In the genomic region with DNA sequence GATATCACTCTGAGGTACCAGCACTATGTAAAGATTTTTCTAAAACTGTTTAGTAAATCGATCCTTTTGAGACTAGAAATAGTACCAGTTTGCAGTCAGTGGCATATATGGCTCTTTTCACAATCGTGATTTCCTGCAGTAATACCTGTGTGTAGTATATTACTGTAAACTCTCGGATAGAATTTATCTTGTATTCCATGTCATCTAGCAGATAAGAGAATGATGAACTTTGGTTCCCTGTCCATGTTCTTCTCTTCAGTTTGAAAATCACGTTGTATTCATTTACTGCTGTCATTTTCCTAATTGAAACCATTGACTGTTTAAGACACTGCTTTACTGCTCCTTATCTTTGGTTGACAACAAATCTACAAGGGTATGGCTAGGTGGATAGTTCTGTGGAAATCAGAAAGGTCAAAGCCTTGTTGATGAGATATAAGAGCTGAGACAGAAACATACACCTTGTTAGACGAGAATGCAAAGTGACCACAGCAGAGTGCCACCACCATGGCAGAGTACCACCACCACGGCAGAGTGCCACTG, we compare ENCODE assay signal across 9 mouse cellular contexts.
DNase-seq lines count a peak whose midpoint lies in the region; ATAC-seq and TF ChIP-seq lines count a peak whose summit lies in the region.
"Had no signal": no experiment of that assay in that cellular context is flagged by ENCODE, and none has a peak within 500 bp of the region (broad histone marks: within the 10 kb centered on the region; RNA-seq: fewer than 3 reads in every experiment).

No protein-coding gene starts in this region.

- ATAC-seq in forebrain, embryonic 15.5 days (replicated peaks): peak; percentile 30; the same call in 1 of the 2 replicates
- peak; percentile 61 for ATAC-seq in intestine, embryonic 15.5 days
- peak; percentile 34; the same call in 1 of the 2 replicates for ATAC-seq in neural tube, embryonic 13.5 days (ENCODE audit: low read depth)

- peak overlapping the region; percentile 51; the same call in 1 of the 2 replicates for H3K27ac ChIP-seq in left cerebral cortex, adult 2 months
- peak overlapping the region; percentile 83 for H3K27ac ChIP-seq in forebrain, embryonic 15.5 days (replicated peaks)
- peak overlapping the region; percentile 65 for H3K27ac ChIP-seq in intestine, embryonic 15.5 days
- H3K27ac ChIP-seq in neural tube, embryonic 13.5 days (replicated peaks): peak overlapping the region; percentile 77
- H3K27ac ChIP-seq: kidney, postnatal 0 days had no signal

- no peaks in the 10 kb centered on the region for H3K36me3 ChIP-seq in forebrain, embryonic 15.5 days
- H3K36me3 ChIP-seq in intestine, embryonic 15.5 days: no peaks in the 10 kb centered on the region
- H3K36me3 ChIP-seq in neural tube, embryonic 13.5 days: no peaks in the 10 kb centered on the region

- no peak overlapping the region; the same call in 1 of the 2 replicates for H3K4me2 ChIP-seq in forebrain, embryonic 15.5 days (replicated peaks)
- H3K4me2 ChIP-seq in intestine, embryonic 15.5 days (replicated peaks): peak overlapping the region; percentile 18; the same call in 1 of the 2 replicates
- H3K4me2 ChIP-seq in neural tube, embryonic 13.5 days: no peak overlapping the region
- H3K4me2 ChIP-seq: lung, embryonic 14.5 days had no signal

- no peak overlapping the region for H3K9ac ChIP-seq in forebrain, embryonic 15.5 days (replicated peaks)
- H3K9ac ChIP-seq in intestine, embryonic 15.5 days: no peak overlapping the region
- no peak overlapping the region for H3K9ac ChIP-seq in neural tube, embryonic 13.5 days
- H3K9ac ChIP-seq: lung, embryonic 14.5 days had no signal

- no peaks in the 10 kb centered on the region for H3K27me3 ChIP-seq in forebrain, embryonic 15.5 days
- no peaks in the 10 kb centered on the region for H3K27me3 ChIP-seq in intestine, embryonic 15.5 days (replicated peaks)
- H3K27me3 ChIP-seq in neural tube, embryonic 13.5 days: no peaks in the 10 kb centered on the region

- WGBS in forebrain, embryonic 15.5 days: 66% methylated on average over 6 of the region's 6 CpGs
- 56% methylated on average over 6 of the region's 6 CpGs for WGBS in intestine, embryonic 15.5 days
- WGBS in neural tube, embryonic 13.5 days: 70% methylated on average over 6 of the region's 6 CpGs

- no peak overlapping the region for H3K4me3 ChIP-seq in left cerebral cortex, adult 2 months
- no peak overlapping the region for H3K4me3 ChIP-seq in forebrain, embryonic 15.5 days
- no peak overlapping the region for H3K4me3 ChIP-seq in intestine, embryonic 15.5 days (replicated peaks)
- H3K4me3 ChIP-seq in neural tube, embryonic 13.5 days: no peak overlapping the region

- H3K9me3 ChIP-seq in forebrain, embryonic 15.5 days: no peaks in the 10 kb centered on the region
- H3K9me3 ChIP-seq in intestine, embryonic 15.5 days: no peaks in the 10 kb centered on the region
- no peaks in the 10 kb centered on the region for H3K9me3 ChIP-seq in neural tube, embryonic 13.5 days

- H3K4me1 ChIP-seq in forebrain, embryonic 15.5 days: peaks cover 36% of the 10 kb centered on the region
- H3K4me1 ChIP-seq in intestine, embryonic 15.5 days (replicated peaks): peaks cover 17% of the 10 kb centered on the region
- peaks cover 41% of the 10 kb centered on the region for H3K4me1 ChIP-seq in neural tube, embryonic 13.5 days (replicated peaks)

- DNase-seq in left cerebral cortex, adult 2 months (ENCODE audit: extremely low spot score in 1 of 2, low spot score in 2 of 2): no peak
- no peak for DNase-seq in left cerebral cortex, postnatal 10 days (ENCODE audit: extremely low spot score in 1 of 2, low spot score in 2 of 2)
- no peak for DNase-seq in urinary bladder, postnatal 4 days (ENCODE audit: low spot score in 2 of 2)
- DNase-seq in cerebellum, postnatal 14 days: no peak

- intact Hi-C loops in left cerebral cortex, adult 2 months (cut with DNase I): no loop called here
- intact Hi-C loops in left cerebral cortex, postnatal 10 days (cut with DNase I): no loop called here

- no peak for TF ChIP-seq CTCF in left cerebral cortex, adult 2 months (IDR thresholded peaks at IDR 0.05)
